Mouse (Mus musculus): ENCODE results near the gene Dexi. TPM values are rescaled to one million over a fixed set of nuclear protein-coding genes. Genes with fewer than 3 reads are reported as not detected.

Dexi gene
- polyA plus RNA-seq, 1 experiment from 2014 or later = 7.8 TPM

GRCm38 (mm10) chr16:10490503-10491150 lies 52.2 kb downstream of the Dexi start:
- H3K4me2 ChIP-seq = no peak overlapping the region
- no peak overlapping the region for H3K4me3 ChIP-seq
- H3K36me3 ChIP-seq = no peaks in the 10 kb centered on the region
- no peaks in the 10 kb centered on the region for H3K9me3 ChIP-seq (replicated peaks)
- 62% methylated on average over 18 of the region's 18 CpGs for WGBS (ENCODE audit: insufficient replicate concordance)
- no peak overlapping the region for H3K9ac ChIP-seq
- H3K27me3 ChIP-seq (replicated peaks) = peaks cover 33% of the 10 kb centered on the region
- no peaks in the 10 kb centered on the region for H3K4me1 ChIP-seq
- H3K27ac ChIP-seq = no peak overlapping the region
- ATAC-seq = no peak

DNA sequence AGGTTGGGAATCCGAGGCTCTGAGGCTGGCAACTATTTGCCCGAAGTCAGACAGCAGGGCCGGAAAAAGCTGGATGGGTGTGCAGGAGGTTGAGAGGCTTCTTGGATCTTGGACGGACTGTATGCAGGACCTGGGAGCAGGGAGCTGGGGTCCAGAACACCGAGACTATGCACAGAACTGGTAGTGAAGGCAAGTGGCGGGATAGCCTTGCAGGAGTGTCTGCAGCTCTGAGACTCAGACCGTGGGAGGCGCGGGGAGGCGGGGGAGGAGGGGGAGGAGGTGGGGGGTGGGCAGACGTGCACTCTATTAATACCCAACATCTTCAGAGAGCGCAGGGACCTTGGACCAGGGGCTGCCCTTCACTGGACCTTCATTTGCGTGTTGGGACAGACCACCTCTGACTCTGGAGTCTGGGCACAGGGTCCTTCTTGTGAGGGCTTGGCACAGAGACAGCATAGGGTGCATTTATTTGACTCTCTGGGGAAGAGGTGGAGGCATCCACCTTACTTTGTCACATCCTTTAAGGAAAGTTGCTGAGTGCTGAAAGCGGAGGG lies 52.9 kb downstream of the Dexi start:
- H3K36me3 ChIP-seq = no peaks in the 10 kb centered on the region
- H3K27me3 ChIP-seq (replicated peaks) = peaks cover 33% of the 10 kb centered on the region
- peak overlapping the region; percentile 37 for H3K4me2 ChIP-seq
- no peak overlapping the region for H3K9ac ChIP-seq
- no peak overlapping the region for H3K27ac ChIP-seq
- WGBS (ENCODE audit: insufficient replicate concordance) = 17% methylated on average over 9 of the region's 14 CpGs
- H3K9me3 ChIP-seq (replicated peaks) = no peaks in the 10 kb centered on the region
- no peaks in the 10 kb centered on the region for H3K4me1 ChIP-seq
- H3K4me3 ChIP-seq = no peak overlapping the region
- no peak for ATAC-seq

DNA sequence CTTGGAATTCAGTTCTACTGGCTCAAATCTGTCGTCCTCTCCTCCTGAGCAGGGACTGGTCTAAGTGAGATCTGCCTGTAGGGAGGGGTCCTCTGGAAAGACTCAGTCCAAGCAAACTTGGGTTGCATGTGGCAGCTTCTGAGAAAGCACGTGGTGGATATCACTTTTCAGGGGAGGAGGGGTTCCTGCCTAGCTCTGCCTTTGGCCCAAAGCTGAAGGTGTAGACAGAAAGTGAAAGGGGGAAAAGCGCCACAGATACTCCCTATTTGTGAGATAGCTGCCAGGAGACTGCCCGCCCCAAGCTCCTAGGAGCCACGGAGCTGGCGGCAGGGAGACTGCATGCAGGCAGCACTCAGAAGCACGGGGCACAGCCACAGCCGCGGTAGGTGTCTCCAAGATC lies 53.4 kb downstream of the Dexi start:
- Histone ChIP-seq H3K9ac (no peak overlapping the region), H3K4me3 (no peak overlapping the region), H3K4me2 (peak overlapping the region; percentile 37), H3K4me1 (no peaks in the 10 kb centered on the region), H3K9me3 (replicated peaks) (no peaks in the 10 kb centered on the region), H3K36me3 (no peaks in the 10 kb centered on the region), H3K27ac (no peak overlapping the region), H3K27me3 (replicated peaks) (peaks cover 33% of the 10 kb centered on the region)
- 7% methylated on average over 9 of the region's 9 CpGs for WGBS (ENCODE audit: insufficient replicate concordance)
- ATAC-seq = no peak

GRCm38 (mm10) chr16:10488769-10489481 lies 53.9 kb downstream of the Dexi start:
- Histone ChIP-seq H3K36me3 (no peaks in the 10 kb centered on the region), H3K4me3 (no peak overlapping the region), H3K9ac (no peak overlapping the region), H3K9me3 (replicated peaks) (no peaks in the 10 kb centered on the region), H3K27ac (no peak overlapping the region), H3K4me2 (no peak overlapping the region), H3K27me3 (replicated peaks) (peaks cover 33% of the 10 kb centered on the region), H3K4me1 (no peaks in the 10 kb centered on the region)
- no peak for ATAC-seq
- WGBS (ENCODE audit: insufficient replicate concordance) = 58% methylated on average over 7 of the region's 7 CpGs

DNA sequence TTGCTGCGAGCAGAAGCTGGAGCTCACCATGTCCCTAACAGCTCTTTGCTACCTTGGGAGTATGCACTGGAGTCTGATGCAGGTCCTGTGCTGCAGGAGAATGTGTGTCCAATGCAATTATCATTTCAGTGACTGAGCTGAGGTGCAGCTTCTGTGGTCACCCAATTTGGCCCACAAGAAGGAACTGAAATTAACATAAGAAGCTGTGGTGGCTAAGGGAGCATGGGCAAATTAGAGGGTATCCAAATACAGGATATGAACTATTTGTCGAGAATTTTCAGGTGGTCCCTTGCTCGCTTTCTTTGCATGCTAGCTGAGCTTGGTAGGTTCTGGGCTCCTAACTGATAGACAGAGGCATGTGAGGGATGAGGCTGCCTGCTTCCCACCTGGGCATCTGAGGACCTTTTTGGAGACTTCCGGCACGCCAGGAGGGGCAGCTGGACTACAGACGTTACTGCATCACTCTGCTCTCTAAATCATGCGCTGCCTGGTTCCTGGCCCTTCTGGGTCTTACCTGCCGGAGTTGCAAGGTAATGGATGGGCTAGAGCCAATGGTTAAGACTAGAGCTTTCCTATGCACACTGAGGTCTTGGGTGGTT lies 54.9 kb downstream of the Dexi start:
- Histone ChIP-seq H3K9ac (no peak overlapping the region), H3K27me3 (replicated peaks) (peaks cover 33% of the 10 kb centered on the region), H3K4me1 (no peaks in the 10 kb centered on the region), H3K27ac (no peak overlapping the region), H3K36me3 (no peaks in the 10 kb centered on the region), H3K4me3 (no peak overlapping the region), H3K4me2 (no peak overlapping the region), H3K9me3 (replicated peaks) (no peaks in the 10 kb centered on the region)
- no peak for ATAC-seq
- WGBS (ENCODE audit: insufficient replicate concordance) = 60% methylated on average over 8 of the region's 8 CpGs

DNA sequence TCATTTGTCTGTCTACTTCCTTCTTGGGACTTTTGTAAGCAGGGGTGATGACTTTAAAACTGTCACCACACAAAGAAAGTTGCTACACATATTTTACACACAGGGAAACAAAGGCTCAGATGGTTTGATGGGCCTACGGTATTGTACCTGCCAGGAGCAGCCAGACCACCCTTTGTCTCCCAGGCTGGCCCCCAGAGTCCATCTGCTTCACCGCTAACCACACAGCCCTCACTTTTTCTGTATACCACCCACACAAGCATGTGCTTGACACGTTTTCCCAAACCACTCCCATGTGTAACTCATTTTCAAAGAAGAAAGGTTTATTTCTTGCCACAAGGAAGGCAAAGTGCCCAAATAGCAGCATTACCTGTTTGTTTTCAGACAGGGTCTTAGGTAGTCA lies 55.9 kb downstream of the Dexi start:
- H3K4me2 ChIP-seq = no peak overlapping the region

GRCm38 (mm10) chr16:10482343-10482742 lies 60.5 kb downstream of the Dexi start:
- no peak for ATAC-seq
- Histone ChIP-seq H3K4me3 (no peak overlapping the region), H3K9ac (no peak overlapping the region), H3K9me3 (replicated peaks) (no peaks in the 10 kb centered on the region), H3K36me3 (no peaks in the 10 kb centered on the region), H3K27ac (no peak overlapping the region), H3K4me1 (no peaks in the 10 kb centered on the region), H3K4me2 (no peak overlapping the region), H3K27me3 (replicated peaks) (no peaks in the 10 kb centered on the region; the same call in 1 of the 2 replicates)
- WGBS (ENCODE audit: insufficient replicate concordance) = 52% methylated on average over 4 of the region's 4 CpGs

More for the DNA sequence above, 55.9 kb downstream of the Dexi start:
- H3K27ac ChIP-seq = no peak overlapping the region
- 57% methylated on average over 3 of the region's 3 CpGs for WGBS (ENCODE audit: insufficient replicate concordance)
- peaks cover 33% of the 10 kb centered on the region for H3K27me3 ChIP-seq (replicated peaks)
- ATAC-seq = no peak
- H3K9me3 ChIP-seq (replicated peaks) = no peaks in the 10 kb centered on the region
- no peaks in the 10 kb centered on the region for H3K36me3 ChIP-seq
- H3K9ac ChIP-seq = no peak overlapping the region
- H3K4me3 ChIP-seq = no peak overlapping the region
- H3K4me1 ChIP-seq = no peaks in the 10 kb centered on the region

- no peak within 1 kb of the TSS for H3K4me2 ChIP-seq
- H3K9ac ChIP-seq = no peak within 1 kb of the TSS
- H3K27ac ChIP-seq = no peak within 1 kb of the TSS
- H3K9me3 ChIP-seq (replicated peaks) = no peaks in the 10 kb centered on the region
- no peak for ATAC-seq
- H3K4me1 ChIP-seq = no peaks in the 10 kb centered on the region
- H3K36me3 ChIP-seq = no peaks in the 10 kb centered on the region
- no peak within 1 kb of the TSS for H3K4me3 ChIP-seq
- 46% methylated on average over 5 of the region's 5 CpGs for WGBS (ENCODE audit: insufficient replicate concordance)
- no peaks in the 10 kb centered on the region; the same call in 1 of the 2 replicates for H3K27me3 ChIP-seq (replicated peaks)
These were observed 63.0 kb downstream of the Dexi start, which contains the start of gene Ciita for GRCm38 (mm10) chr16:10479857-10480256. TSS of gene Ciita (plus strand) at chr16:10480059.

- H3K4me3 ChIP-seq = no peak overlapping the region
- no peak overlapping the region for H3K27ac ChIP-seq
- no peak overlapping the region for H3K4me2 ChIP-seq
- no peak overlapping the region for H3K9ac ChIP-seq
- H3K4me1 ChIP-seq = no peaks in the 10 kb centered on the region
- no peaks in the 10 kb centered on the region for H3K9me3 ChIP-seq (replicated peaks)
- 38% methylated on average over 2 of the region's 2 CpGs for WGBS (ENCODE audit: insufficient replicate concordance)
- H3K27me3 ChIP-seq (replicated peaks) = no peaks in the 10 kb centered on the region
- ATAC-seq = no peak
- H3K36me3 ChIP-seq = no peaks in the 10 kb centered on the region
These were observed 66.9 kb downstream of the Dexi start for GRCm38 (mm10) chr16:10475919-10476318.

DNA sequence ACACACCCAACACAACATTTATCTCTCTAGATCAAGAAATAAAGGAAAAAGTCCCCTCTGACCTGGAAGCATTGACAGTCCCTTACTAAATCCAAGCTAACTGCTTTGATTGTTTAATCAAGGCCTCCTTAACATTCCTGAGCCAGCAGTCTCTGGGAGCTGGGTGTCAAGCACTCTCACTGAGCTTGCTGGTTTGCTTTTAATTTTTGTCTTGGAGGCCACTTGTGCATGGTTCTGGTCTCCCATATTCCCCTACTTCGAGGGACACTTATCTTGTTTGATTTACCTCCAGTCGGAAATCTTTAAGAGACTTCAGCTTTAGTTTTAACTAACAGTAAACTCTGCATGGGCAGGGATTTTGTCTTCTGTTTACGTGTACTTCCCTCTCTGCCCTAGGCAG lies 67.9 kb downstream of the Dexi start:
- Histone ChIP-seq H3K36me3 (no peaks in the 10 kb centered on the region), H3K27ac (no peak overlapping the region), H3K9me3 (replicated peaks) (no peaks in the 10 kb centered on the region), H3K4me1 (no peaks in the 10 kb centered on the region), H3K9ac (no peak overlapping the region), H3K27me3 (replicated peaks) (no peaks in the 10 kb centered on the region), H3K4me3 (no peak overlapping the region), H3K4me2 (no peak overlapping the region)
- WGBS (ENCODE audit: insufficient replicate concordance) = 54% methylated on average over 3 of the region's 3 CpGs
- no peak for ATAC-seq

GRCm38 (mm10) chr16:10471950-10472349 lies 70.9 kb downstream of the Dexi start:
- Histone ChIP-seq H3K9me3 (replicated peaks) (no peaks in the 10 kb centered on the region), H3K4me2 (no peak overlapping the region), H3K27ac (no peak overlapping the region), H3K4me3 (no peak overlapping the region), H3K9ac (no peak overlapping the region), H3K27me3 (replicated peaks) (no peaks in the 10 kb centered on the region), H3K36me3 (no peaks in the 10 kb centered on the region), H3K4me1 (no peaks in the 10 kb centered on the region)
- ATAC-seq = no peak
- 76% methylated on average over 3 of the region's 3 CpGs for WGBS (ENCODE audit: insufficient replicate concordance)

GRCm38 (mm10) chr16:10468201-10468600 lies 74.7 kb downstream of the Dexi start:
- H3K27ac ChIP-seq = no peak overlapping the region
- no peak for ATAC-seq
- H3K4me3 ChIP-seq = no peak overlapping the region
- WGBS (ENCODE audit: insufficient replicate concordance) = 70% methylated on average over 1 of the region's 1 CpGs
- no peaks in the 10 kb centered on the region for H3K4me1 ChIP-seq
- H3K9ac ChIP-seq = no peak overlapping the region
- no peak overlapping the region for H3K4me2 ChIP-seq
- no peaks in the 10 kb centered on the region for H3K36me3 ChIP-seq
- no peaks in the 10 kb centered on the region for H3K9me3 ChIP-seq (replicated peaks)
- H3K27me3 ChIP-seq (replicated peaks) = no peaks in the 10 kb centered on the region

Data from liver, embryonic 12.5 days (tissue).